Mouse (Mus musculus): ENCODE measurements around the gene Olfr279. TPM values are rescaled to one million over a fixed set of nuclear protein-coding genes. Genes with fewer than 3 reads are reported as not detected.
"Not testable (repeated sequence)": the region's sequence is repeated elsewhere in the genome, so short reads cannot be mapped to it uniquely, and the experiment has no call there.

Gene Olfr279
- polyA plus RNA-seq, 1 experiment from 2014 or later, result not detected

GRCm38 (mm10) chr15:98506253-98506957 is 14.2 kb downstream of the Olfr279 start:
- no peaks in the 10 kb centered on the region for H3K27me3 ChIP-seq (replicated peaks; ENCODE audit: control insufficient read depth, insufficient read depth, low read length)
- no peaks in the 10 kb centered on the region for H3K36me3 ChIP-seq (ENCODE audit: control insufficient read depth, insufficient read depth, low read length)
- H3K9ac ChIP-seq (ENCODE audit: low read depth, low read length), result no peak overlapping the region
- ATAC-seq (replicated peaks; ENCODE audit: low FRiP score), result no peak
- no peaks in the 10 kb centered on the region for H3K9me3 ChIP-seq (ENCODE audit: control insufficient read depth, low read length)
- no peak overlapping the region for H3K27ac ChIP-seq (ENCODE audit: low read depth, low read length)
- no peak overlapping the region for H3K4me2 ChIP-seq
- DNase-seq (ENCODE audit: low spot score), result no peak
- peaks cover 6% of the 10 kb centered on the region; the same call in 1 of the 2 replicates for H3K4me1 ChIP-seq (replicated peaks; ENCODE audit: control insufficient read depth, insufficient read depth, low read length)
- H3K4me3 ChIP-seq (ENCODE audit: low read depth, low read length), result no peak overlapping the region
- WGBS, result 60% methylated on average over 9 of the region's 9 CpGs

- Histone ChIP-seq H3K36me3 (ENCODE audit: control insufficient read depth, insufficient read depth, low read length) (no peaks in the 10 kb centered on the region), H3K4me2 (no peak overlapping the region), H3K4me1 (replicated peaks; ENCODE audit: control insufficient read depth, insufficient read depth, low read length) (peaks cover 6% of the 10 kb centered on the region; the same call in 1 of the 2 replicates), H3K9me3 (ENCODE audit: control insufficient read depth, low read length) (no peaks in the 10 kb centered on the region), H3K4me3 (ENCODE audit: low read depth, low read length) (no peak overlapping the region), H3K27ac (ENCODE audit: low read depth, low read length) (no peak overlapping the region), H3K27me3 (replicated peaks; ENCODE audit: control insufficient read depth, insufficient read depth, low read length) (no peaks in the 10 kb centered on the region), H3K9ac (ENCODE audit: low read depth, low read length) (no peak overlapping the region)
- ATAC-seq (replicated peaks; ENCODE audit: low FRiP score), result no peak
- no peak for DNase-seq (ENCODE audit: low spot score)
- 86% methylated on average over 6 of the region's 6 CpGs for WGBS
Measured at GRCm38 (mm10) chr15:98507321-98507720, 15.1 kb downstream of the Olfr279 start.

GRCm38 (mm10) chr15:98509387-98509786 is 17.2 kb downstream of the Olfr279 start:
- Histone ChIP-seq H3K27ac (ENCODE audit: low read depth, low read length) (no peak overlapping the region), H3K27me3 (replicated peaks; ENCODE audit: control insufficient read depth, insufficient read depth, low read length) (no peaks in the 10 kb centered on the region), H3K4me2 (no peak overlapping the region), H3K9ac (ENCODE audit: low read depth, low read length) (no peak overlapping the region), H3K4me3 (ENCODE audit: low read depth, low read length) (no peak overlapping the region), H3K4me1 (replicated peaks; ENCODE audit: control insufficient read depth, insufficient read depth, low read length) (peaks cover 6% of the 10 kb centered on the region; the same call in 1 of the 2 replicates), H3K9me3 (ENCODE audit: control insufficient read depth, low read length) (no peaks in the 10 kb centered on the region), H3K36me3 (ENCODE audit: control insufficient read depth, insufficient read depth, low read length) (no peaks in the 10 kb centered on the region)
- ATAC-seq (replicated peaks; ENCODE audit: low FRiP score), result no peak
- WGBS, result 45% methylated on average over 2 of the region's 2 CpGs
- DNase-seq (ENCODE audit: low spot score), result no peak

GRCm38 (mm10) chr15:98510438-98511385 is 18.5 kb downstream of the Olfr279 start:
- WGBS, result 30% methylated on average over 25 of the region's 25 CpGs
- H3K4me2 ChIP-seq, result peak overlapping the region; percentile 65

GRCm38 (mm10) chr15:98511386-98511928 is 19.3 kb downstream of the Olfr279 start:
- Histone ChIP-seq H3K9ac (ENCODE audit: low read depth, low read length) (no peak overlapping the region), H3K27me3 (replicated peaks; ENCODE audit: control insufficient read depth, insufficient read depth, low read length) (no peaks in the 10 kb centered on the region), H3K4me3 (ENCODE audit: low read depth, low read length) (no peak overlapping the region), H3K36me3 (ENCODE audit: control insufficient read depth, insufficient read depth, low read length) (no peaks in the 10 kb centered on the region), H3K9me3 (ENCODE audit: control insufficient read depth, low read length) (no peaks in the 10 kb centered on the region), H3K27ac (ENCODE audit: low read depth, low read length) (no peak overlapping the region; the same call in 1 of the 2 replicates), H3K4me1 (replicated peaks; ENCODE audit: control insufficient read depth, insufficient read depth, low read length) (peaks cover 6% of the 10 kb centered on the region; the same call in 1 of the 2 replicates), H3K4me2 (peak overlapping the region; percentile 65; the same call in 1 of the 2 replicates)
- ATAC-seq (replicated peaks; ENCODE audit: low FRiP score) (no peak), DNase-seq (ENCODE audit: low spot score) (no peak)
- WGBS, result 64% methylated on average over 13 of the region's 13 CpGs

More at GRCm38 (mm10) chr15:98510438-98511385, 18.5 kb downstream of the Olfr279 start:
- Histone ChIP-seq H3K9me3 (ENCODE audit: control insufficient read depth, low read length) (no peaks in the 10 kb centered on the region), H3K27ac (ENCODE audit: low read depth, low read length) (no peak overlapping the region; the same call in 1 of the 2 replicates), H3K9ac (ENCODE audit: low read depth, low read length) (peak overlapping the region; percentile 30; the same call in 1 of the 2 replicates), H3K4me3 (ENCODE audit: low read depth, low read length) (peak overlapping the region; percentile 32), H3K36me3 (ENCODE audit: control insufficient read depth, insufficient read depth, low read length) (no peaks in the 10 kb centered on the region), H3K27me3 (replicated peaks; ENCODE audit: control insufficient read depth, insufficient read depth, low read length) (no peaks in the 10 kb centered on the region), H3K4me1 (replicated peaks; ENCODE audit: control insufficient read depth, insufficient read depth, low read length) (peaks cover 6% of the 10 kb centered on the region; the same call in 1 of the 2 replicates)
- peak; percentile 78 for DNase-seq (ENCODE audit: low spot score)
- ATAC-seq (replicated peaks; ENCODE audit: low FRiP score), result no peak; the same call in 1 of the 2 replicates

GRCm38 (mm10) chr15:98512232-98512631 is 20.0 kb downstream of the Olfr279 start:
- H3K27me3 ChIP-seq (replicated peaks; ENCODE audit: control insufficient read depth, insufficient read depth, low read length), result no peaks in the 10 kb centered on the region
- no peak overlapping the region for H3K9ac ChIP-seq (ENCODE audit: low read depth, low read length)
- WGBS, result 48% methylated on average over 8 of the region's 8 CpGs
- no peak overlapping the region for H3K27ac ChIP-seq (ENCODE audit: low read depth, low read length)
- H3K4me3 ChIP-seq (ENCODE audit: low read depth, low read length), result no peak overlapping the region
- H3K36me3 ChIP-seq (ENCODE audit: control insufficient read depth, insufficient read depth, low read length), result no peaks in the 10 kb centered on the region
- H3K9me3 ChIP-seq (ENCODE audit: control insufficient read depth, low read length), result no peaks in the 10 kb centered on the region
- ATAC-seq (replicated peaks; ENCODE audit: low FRiP score), result no peak
- H3K4me2 ChIP-seq, result no peak overlapping the region
- peaks cover 6% of the 10 kb centered on the region; the same call in 1 of the 2 replicates for H3K4me1 ChIP-seq (replicated peaks; ENCODE audit: control insufficient read depth, insufficient read depth, low read length)
- no peak for DNase-seq (ENCODE audit: low spot score)

GRCm38 (mm10) chr15:98512799-98513321 is 20.7 kb downstream of the Olfr279 start:
- no peak for ATAC-seq (replicated peaks; ENCODE audit: low FRiP score)
- H3K4me2 ChIP-seq, result no peak overlapping the region

GRCm38 (mm10) chr15:98513676-98514075 is 21.5 kb downstream of the Olfr279 start:
- not testable (repeated sequence) for H3K9ac ChIP-seq (ENCODE audit: low read depth, low read length); H3K4me3 ChIP-seq (ENCODE audit: low read depth, low read length); H3K27ac ChIP-seq (ENCODE audit: low read depth, low read length); ATAC-seq (replicated peaks; ENCODE audit: low FRiP score); DNase-seq (ENCODE audit: low spot score); H3K4me2 ChIP-seq; H3K36me3 ChIP-seq (ENCODE audit: control insufficient read depth, insufficient read depth, low read length); H3K27me3 ChIP-seq (replicated peaks; ENCODE audit: control insufficient read depth, insufficient read depth, low read length); H3K4me1 ChIP-seq (replicated peaks; ENCODE audit: control insufficient read depth, insufficient read depth, low read length); H3K9me3 ChIP-seq (ENCODE audit: control insufficient read depth, low read length)
- WGBS, result 59% methylated on average over 3 of the region's 3 CpGs

More at GRCm38 (mm10) chr15:98512799-98513321, 20.7 kb downstream of the Olfr279 start:
- H3K9me3 ChIP-seq (ENCODE audit: control insufficient read depth, low read length), result no peaks in the 10 kb centered on the region
- no peak overlapping the region for H3K4me3 ChIP-seq (ENCODE audit: low read depth, low read length)
- H3K9ac ChIP-seq (ENCODE audit: low read depth, low read length), result no peak overlapping the region
- no peak overlapping the region for H3K27ac ChIP-seq (ENCODE audit: low read depth, low read length)
- DNase-seq (ENCODE audit: low spot score), result no peak
- no peaks in the 10 kb centered on the region for H3K27me3 ChIP-seq (replicated peaks; ENCODE audit: control insufficient read depth, insufficient read depth, low read length)
- peaks cover 4% of the 10 kb centered on the region; the same call in 1 of the 2 replicates for H3K36me3 ChIP-seq (ENCODE audit: control insufficient read depth, insufficient read depth, low read length)
- peaks cover 6% of the 10 kb centered on the region; the same call in 1 of the 2 replicates for H3K4me1 ChIP-seq (replicated peaks; ENCODE audit: control insufficient read depth, insufficient read depth, low read length)
- WGBS, result 60% methylated on average over 17 of the region's 17 CpGs
